Mouse (Mus musculus) midbrain, embryonic 15.5 days (tissue): ENCODE measurements at regions not wholly inside any gene's neighbourhood (a gene's known extent, or its start where the extent isn't known, plus 50 kb on each side); places are given as distances from the start of the nearest gene placed in this dataset.

Experiments
- ATAC-seq: fragments of 200-750 bp; cut with Nextera tagmentation; replicated peaks from 2 replicates; pipeline ENCODE4 v1.8.0; 2017; ENCODE audit warnings: moderate TSS enrichment
- H3K27ac ChIP-seq: fragments of 300-500 bp; sonication (generic); 2 replicates; pipeline ENCODE4 v1.5.1; 2015; ENCODE audit warnings: mild to moderate bottlenecking, inconsistent platforms
- H3K27me3 ChIP-seq: fragments of 300-500 bp; sonication (generic); replicated peaks from 2 replicates; pipeline ENCODE4 v1.6.1; 2015; ENCODE audit warnings: inconsistent platforms
- H3K36me3 ChIP-seq: fragments of 300-500 bp; sonication (generic); replicated peaks from 2 replicates; pipeline ENCODE4 v1.6.1; 2015; ENCODE audit warnings: inconsistent platforms
- H3K4me1 ChIP-seq: fragments of 300-500 bp; sonication (generic); 2 replicates; pipeline ENCODE4 v1.6.1; 2015; ENCODE audit warnings: inconsistent platforms
- H3K4me2 ChIP-seq: fragments of 300-500 bp; sonication (generic); 2 replicates; pipeline ENCODE4 v1.6.1; 2015; ENCODE audit warnings: inconsistent platforms, mild to moderate bottlenecking, moderate library complexity
- H3K4me3 ChIP-seq: fragments of 300-500 bp; sonication (generic); 2 replicates; pipeline ENCODE4 v1.5.1; 2015; ENCODE audit warnings: mild to moderate bottlenecking, inconsistent platforms
- H3K9ac ChIP-seq: fragments of 300-500 bp; sonication (generic); 2 replicates; pipeline ENCODE4 v1.6.1; 2015; ENCODE audit warnings: mild to moderate bottlenecking, inconsistent platforms
- H3K9me3 ChIP-seq: fragments of 300-500 bp; sonication (generic); 2 replicates; pipeline ENCODE4 v1.6.1; 2016; ENCODE audit warnings: inconsistent platforms
- WGBS: fragments of 180-500 bp; shearing (Covaris S2); methylation state at CpG from one replicate; pipeline ENCODE4 v1.1.7; 2015; ENCODE audit warnings: mixed read lengths; 5-methylcytosine and 5-hydroxymethylcytosine counted together

DNA sequence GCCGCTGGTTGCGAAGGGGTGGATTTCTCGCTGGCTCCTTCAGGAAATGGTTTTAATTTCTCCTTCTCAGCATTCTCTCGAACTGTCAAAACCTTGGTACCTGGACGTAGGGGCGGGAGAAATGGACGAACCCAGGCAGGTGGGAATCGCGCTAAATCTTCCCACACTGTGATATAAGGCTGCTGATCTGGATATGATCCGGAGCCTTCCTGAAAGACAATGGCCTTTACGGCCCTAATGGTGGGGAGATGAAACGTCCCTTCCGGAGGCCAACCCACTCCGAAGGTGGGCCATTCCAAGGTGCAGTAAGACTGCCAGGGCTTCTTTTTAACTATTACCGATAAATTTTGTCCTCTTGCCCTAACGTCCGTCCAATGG is 279.1 kb downstream of the Gm21863 start:
- ATAC-seq = peak; percentile 18; the same call in 1 of the 2 replicates
- H3K4me3 ChIP-seq = no peak overlapping the region

DNA sequence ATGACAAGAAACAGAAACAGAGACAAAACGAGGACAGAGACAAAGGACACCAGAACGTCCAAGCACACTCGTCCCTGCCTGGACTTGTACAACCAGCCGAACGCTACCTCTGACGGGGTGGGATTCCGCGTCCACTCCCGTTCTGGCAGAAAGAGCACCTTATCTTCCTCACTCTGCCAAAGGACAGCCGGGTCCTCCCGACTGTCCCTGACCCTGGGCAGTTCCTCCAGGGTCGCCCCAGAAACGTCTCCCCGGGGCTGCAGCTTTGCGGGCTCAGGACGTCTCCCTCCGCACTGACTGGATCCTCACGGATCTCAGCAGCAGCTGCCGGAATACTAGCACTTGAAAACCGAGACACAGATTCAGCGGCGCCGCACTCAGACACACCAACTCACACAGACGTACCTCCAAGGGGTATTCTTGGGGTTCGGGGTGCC is 279.6 kb downstream of the Gm21863 start:
- Histone ChIP-seq H3K27me3 (no peaks in the 10 kb centered on the region), H3K27ac (no peak overlapping the region), H3K4me1 (no peaks in the 10 kb centered on the region), H3K9me3 (peaks cover 53% of the 10 kb centered on the region), H3K9ac (no peak overlapping the region), H3K4me2 (no peak overlapping the region), H3K36me3 (no peaks in the 10 kb centered on the region), H3K4me3 (no peak overlapping the region)
- ATAC-seq = peak; percentile 39; the same call in 1 of the 2 replicates
- 73% methylated on average over 25 of the region's 25 CpGs for WGBS

More for the DNA sequence above, 279.1 kb downstream of the Gm21863 start:
- Histone ChIP-seq H3K36me3 (no peaks in the 10 kb centered on the region), H3K4me2 (no peak overlapping the region), H3K9ac (no peak overlapping the region), H3K27me3 (no peaks in the 10 kb centered on the region), H3K27ac (no peak overlapping the region), H3K4me1 (no peaks in the 10 kb centered on the region), H3K9me3 (peaks cover 57% of the 10 kb centered on the region)
- 70% methylated on average over 17 of the region's 17 CpGs for WGBS
